Mouse (Mus musculus): ENCODE data around the gene Kmt5b. TPM values are rescaled to one million over a fixed set of nuclear protein-coding genes. Genes with fewer than 3 reads are reported as not detected.

Gene Kmt5b
- polyA plus RNA-seq, 1 experiment from 2014 or later = 24.4 TPM

DNA sequence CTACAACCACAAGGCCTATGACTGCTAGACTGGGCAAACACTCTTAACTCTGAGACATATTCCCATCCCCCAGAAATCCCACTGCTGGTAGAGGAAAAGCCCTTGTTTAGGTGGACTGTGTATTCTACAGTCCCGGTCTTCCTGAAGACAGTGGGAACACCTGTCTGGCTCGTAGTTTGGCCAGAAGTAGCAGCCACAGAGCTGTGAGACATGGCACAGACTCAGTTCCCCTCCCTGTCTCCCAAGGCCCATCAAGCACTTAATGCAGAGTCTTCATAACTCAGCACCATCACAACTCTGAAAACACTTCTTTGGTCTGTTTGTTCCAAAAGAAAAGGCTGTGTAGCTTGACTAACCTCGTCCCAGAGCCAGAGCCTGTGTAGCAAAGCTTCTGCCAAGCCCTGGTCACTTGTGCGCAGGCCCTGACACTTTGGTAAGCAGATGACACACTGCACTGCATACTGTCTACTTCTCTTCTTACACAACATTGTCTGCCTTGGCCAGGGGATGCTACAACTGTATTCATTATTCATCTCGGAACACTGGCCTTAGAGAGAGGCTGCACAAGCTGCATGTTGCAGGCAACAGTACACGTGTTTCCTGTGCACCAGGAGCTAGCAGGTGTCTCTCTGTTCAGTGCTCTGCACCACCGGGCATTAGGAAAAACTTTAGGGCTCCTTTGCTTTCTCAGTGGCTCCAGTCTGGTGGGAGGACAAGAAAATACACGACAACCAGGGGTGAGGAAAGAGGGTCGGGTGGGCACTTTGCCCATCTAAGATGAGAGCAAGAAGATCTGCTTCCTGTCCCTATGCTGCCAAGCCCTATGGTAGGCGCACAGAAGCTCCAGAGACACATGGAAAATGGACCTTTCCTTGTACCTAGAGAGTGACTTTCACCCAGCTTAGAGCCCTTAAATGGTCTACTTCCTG, 79.7 kb downstream of the Kmt5b start:
- Histone ChIP-seq H3K27ac (no peak overlapping the region), H3K4me1 (peaks cover 19% of the 10 kb centered on the region), H3K27me3 (replicated peaks) (no peaks in the 10 kb centered on the region), H3K4me2 (no peak overlapping the region), H3K36me3 (no peaks in the 10 kb centered on the region), H3K4me3 (replicated peaks) (no peak overlapping the region), H3K9me3 (no peaks in the 10 kb centered on the region), H3K9ac (no peak overlapping the region)
- ATAC-seq (ENCODE audit: insufficient read depth, low FRiP score, low read depth) = no peak
- 82% methylated on average over 10 of the region's 10 CpGs for WGBS

DNA sequence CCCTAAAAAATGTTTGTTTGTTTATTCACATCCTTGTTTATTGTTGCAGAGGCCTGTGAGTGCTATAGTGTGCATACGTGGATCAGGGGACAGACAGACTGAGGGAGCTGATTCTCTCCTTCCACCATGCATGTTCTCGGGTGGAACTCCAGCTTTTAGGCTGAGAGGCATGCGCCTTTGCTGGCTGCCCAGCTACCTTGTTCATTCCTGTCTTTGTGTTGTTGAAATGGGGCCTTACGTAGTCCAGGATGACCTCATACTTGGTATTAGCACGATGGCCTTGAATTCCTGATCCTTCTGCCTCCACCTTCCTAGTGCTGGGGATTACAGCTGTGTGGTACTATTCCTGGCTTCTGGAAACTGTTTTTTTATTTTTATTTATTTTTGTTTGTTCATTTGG, 80.5 kb downstream of the Kmt5b start:
- Histone ChIP-seq H3K27ac (no peak overlapping the region), H3K27me3 (replicated peaks) (no peaks in the 10 kb centered on the region), H3K4me1 (peaks cover 16% of the 10 kb centered on the region), H3K4me3 (replicated peaks) (no peak overlapping the region), H3K9me3 (no peaks in the 10 kb centered on the region), H3K9ac (no peak overlapping the region), H3K36me3 (no peaks in the 10 kb centered on the region), H3K4me2 (no peak overlapping the region)
- WGBS = 79% methylated on average over 5 of the region's 5 CpGs
- ATAC-seq (ENCODE audit: insufficient read depth, low FRiP score, low read depth) = no peak

DNA sequence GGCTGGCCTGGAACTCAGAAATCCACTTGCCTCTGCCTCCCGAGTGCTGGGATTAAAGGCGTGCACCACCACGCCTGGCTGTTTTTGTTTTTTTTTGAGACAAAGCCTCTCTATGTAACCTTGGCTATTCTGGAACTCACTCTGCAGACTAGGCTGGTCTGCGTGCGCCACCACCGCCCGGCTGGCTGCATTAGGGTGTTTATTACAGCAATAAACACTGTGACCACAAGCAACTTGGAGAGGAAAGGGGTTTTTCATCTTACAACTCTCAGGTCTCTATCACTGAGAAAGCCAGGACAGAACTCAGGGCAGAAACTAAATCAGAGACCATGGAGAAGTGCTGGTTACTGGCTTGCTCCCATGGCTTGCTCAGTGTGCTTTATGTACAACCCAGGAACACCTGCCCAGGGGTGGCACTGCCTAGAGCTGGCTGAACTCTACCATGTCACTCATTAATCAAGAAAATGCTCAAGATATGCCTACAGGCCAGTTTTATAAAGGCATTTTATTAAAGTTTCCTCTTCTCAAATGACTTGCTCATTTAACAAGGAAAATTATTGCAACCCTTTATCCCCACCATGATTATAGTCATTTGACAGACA, 81.1 kb downstream of the Kmt5b start:
- WGBS = 74% methylated on average over 7 of the region's 7 CpGs
- no peaks in the 10 kb centered on the region for H3K36me3 ChIP-seq
- H3K4me1 ChIP-seq = peaks cover 16% of the 10 kb centered on the region
- no peak for ATAC-seq (ENCODE audit: insufficient read depth, low FRiP score, low read depth)
- no peaks in the 10 kb centered on the region for H3K27me3 ChIP-seq (replicated peaks)
- H3K4me2 ChIP-seq = no peak overlapping the region
- no peaks in the 10 kb centered on the region for H3K9me3 ChIP-seq
- no peak overlapping the region for H3K4me3 ChIP-seq (replicated peaks)
- no peak overlapping the region for H3K9ac ChIP-seq
- no peak overlapping the region for H3K27ac ChIP-seq

DNA sequence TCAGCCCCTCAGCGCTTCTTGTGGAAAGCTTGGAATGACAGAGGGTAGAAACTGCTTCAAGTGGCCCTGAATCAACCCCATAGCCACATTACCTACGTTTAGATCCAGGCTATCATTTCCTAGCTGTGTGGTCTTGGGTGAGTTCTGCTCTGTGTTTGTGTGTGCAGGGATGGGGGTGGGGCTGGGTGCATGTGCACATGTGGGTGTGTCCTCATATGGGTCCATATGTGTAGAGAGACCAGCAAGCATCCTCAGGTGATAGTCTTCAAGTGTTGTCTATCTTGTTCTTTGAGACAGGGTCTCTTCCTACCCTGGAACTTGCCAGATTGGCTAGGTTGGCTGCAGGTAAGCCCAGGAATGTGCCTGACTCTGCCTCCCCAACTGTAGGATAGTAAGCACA, 82.0 kb downstream of the Kmt5b start:
- H3K36me3 ChIP-seq = no peaks in the 10 kb centered on the region
- H3K27ac ChIP-seq = peak overlapping the region; percentile 21; the same call in 1 of the 2 replicates
- H3K4me1 ChIP-seq = peaks cover 16% of the 10 kb centered on the region
- no peak overlapping the region for H3K9ac ChIP-seq
- WGBS = 73% methylated on average over 2 of the region's 2 CpGs
- H3K4me2 ChIP-seq = no peak overlapping the region
- H3K9me3 ChIP-seq = no peaks in the 10 kb centered on the region
- H3K4me3 ChIP-seq (replicated peaks) = no peak overlapping the region
- H3K27me3 ChIP-seq (replicated peaks) = no peaks in the 10 kb centered on the region
- ATAC-seq (ENCODE audit: insufficient read depth, low FRiP score, low read depth) = no peak

DNA sequence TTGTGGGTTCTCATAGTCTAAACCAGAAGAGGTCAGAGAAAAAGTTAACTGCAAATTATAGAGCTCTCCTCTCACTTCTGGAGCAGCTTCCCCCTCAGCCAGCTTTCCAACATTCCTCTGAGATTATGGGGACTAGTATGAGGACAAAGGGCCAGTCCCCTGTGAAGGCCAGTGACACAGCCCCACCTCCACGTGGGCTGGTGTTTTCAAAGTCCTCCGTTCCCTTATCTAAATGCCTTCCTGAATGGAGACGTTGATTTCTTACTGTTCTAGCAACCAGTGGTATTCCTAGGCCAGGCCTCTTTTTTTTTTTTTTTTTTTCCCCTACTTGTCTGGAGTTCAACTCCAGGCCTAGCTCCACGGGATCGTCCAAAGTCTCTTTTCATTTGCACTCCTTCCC, 82.9 kb downstream of the Kmt5b start:
- no peak for ATAC-seq (ENCODE audit: insufficient read depth, low FRiP score, low read depth)
- H3K27ac ChIP-seq = peak overlapping the region; percentile 99
- H3K9ac ChIP-seq = no peak overlapping the region
- H3K4me2 ChIP-seq = no peak overlapping the region
- no peaks in the 10 kb centered on the region for H3K36me3 ChIP-seq
- H3K4me1 ChIP-seq = peaks cover 19% of the 10 kb centered on the region
- H3K4me3 ChIP-seq (replicated peaks) = no peak overlapping the region
- H3K27me3 ChIP-seq (replicated peaks) = no peaks in the 10 kb centered on the region
- 33% methylated on average over 5 of the region's 5 CpGs for WGBS
- H3K9me3 ChIP-seq = no peaks in the 10 kb centered on the region

DNA sequence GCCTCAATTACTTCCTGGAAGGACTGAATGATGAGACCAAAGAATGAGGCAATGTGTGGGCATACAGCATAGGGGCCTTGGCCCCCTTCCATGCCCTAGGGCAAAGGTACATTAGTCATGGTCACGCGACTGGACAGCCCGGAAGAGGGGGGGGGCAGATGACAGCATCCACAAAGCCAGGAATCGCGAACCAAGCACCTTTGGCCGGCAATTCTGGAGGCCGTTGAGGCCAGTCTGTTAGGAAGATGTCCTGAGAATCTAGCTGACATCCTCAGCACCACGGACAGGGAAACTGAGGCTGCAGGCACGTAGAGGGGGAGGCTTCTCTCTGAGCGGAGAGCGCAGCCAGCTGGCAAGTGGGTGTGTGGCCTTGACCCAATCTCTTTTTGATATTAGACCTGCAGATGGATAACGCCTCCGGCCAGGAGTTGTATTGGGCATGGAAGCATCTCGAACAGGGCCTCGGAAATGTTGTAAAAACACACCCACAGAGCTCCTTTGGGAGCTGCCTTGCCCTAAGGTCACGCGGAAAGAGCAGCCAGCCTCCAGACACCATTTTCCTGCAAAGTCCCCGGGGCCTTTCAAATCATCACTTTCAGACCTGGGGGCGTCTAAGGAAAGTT, 83.7 kb downstream of the Kmt5b start:
- no peak for ATAC-seq (ENCODE audit: insufficient read depth, low FRiP score, low read depth)
- Histone ChIP-seq H3K27me3 (replicated peaks) (no peaks in the 10 kb centered on the region), H3K36me3 (no peaks in the 10 kb centered on the region), H3K9me3 (no peaks in the 10 kb centered on the region), H3K4me1 (peaks cover 27% of the 10 kb centered on the region), H3K4me3 (replicated peaks) (peak overlapping the region; percentile 90), H3K4me2 (peak overlapping the region; percentile 89), H3K27ac (peak overlapping the region; percentile 99), H3K9ac (peak overlapping the region; percentile 29; the same call in 1 of the 2 replicates)
- 5% methylated on average over 19 of the region's 19 CpGs for WGBS

DNA sequence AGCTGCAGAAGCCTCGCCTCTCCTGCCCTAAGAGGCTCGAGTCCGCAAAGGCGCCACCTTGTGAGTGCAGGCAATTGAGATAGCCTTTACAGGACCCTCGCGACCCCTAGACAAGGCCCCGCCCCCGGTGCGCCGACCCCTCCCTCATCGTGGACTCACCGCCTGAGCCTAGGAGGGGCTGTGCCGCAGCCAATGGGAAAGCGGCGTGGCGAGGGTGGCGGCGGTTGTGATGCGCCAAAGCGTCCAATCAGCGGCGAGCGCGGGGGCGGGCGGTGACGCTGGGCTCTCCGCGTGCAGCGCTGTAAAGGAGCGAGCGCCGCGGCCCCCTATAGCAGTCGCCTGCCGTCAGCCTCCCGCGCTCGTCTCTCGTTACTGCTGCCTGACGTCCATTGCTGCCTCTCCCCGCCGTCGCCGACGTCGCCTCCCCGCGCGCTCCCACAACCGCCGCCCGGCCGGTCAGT, 84.3 kb downstream of the Kmt5b start, which contains the start of gene Chka:
Gene Chka (plus strand): TSS at position 272 of the 461 bp plus-strand sequence.
- WGBS = 0% methylated on average over 47 of the region's 54 CpGs
- ATAC-seq (ENCODE audit: insufficient read depth, low FRiP score, low read depth) = peak; percentile 97

DNA sequence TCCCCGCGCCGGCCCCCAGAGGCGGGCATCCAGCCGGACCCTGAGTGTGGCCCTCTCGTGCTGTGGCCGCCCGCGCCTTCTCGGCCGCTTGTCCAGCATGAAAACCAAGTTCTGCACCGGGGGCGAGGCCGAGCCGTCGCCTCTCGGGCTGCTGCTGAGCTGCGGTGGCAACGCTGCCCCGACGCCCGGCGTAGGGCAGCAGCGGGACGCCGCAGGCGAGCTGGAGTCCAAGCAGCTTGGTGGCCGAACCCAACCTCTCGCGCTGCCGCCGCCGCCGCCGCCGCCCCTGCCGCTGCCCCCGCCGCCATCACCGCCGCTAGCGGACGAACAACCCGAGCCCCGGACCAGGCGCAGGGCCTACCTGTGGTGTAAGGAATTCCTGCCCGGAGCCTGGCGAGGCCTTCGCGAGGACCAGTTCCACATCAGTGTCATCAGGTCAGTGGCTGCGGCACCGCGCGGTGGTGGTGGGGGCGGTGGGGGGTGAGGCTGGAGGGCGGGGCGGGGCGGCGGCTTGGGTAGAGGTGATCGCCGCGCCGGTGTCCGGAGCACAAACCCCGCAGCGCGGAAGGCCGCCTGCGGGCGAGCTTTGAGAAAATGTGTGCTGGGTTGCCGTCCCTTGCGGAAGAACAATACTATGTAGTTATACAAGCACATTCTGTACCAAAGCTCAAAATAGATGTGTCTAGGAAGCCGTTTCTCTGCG, 84.9 kb downstream of the Kmt5b start:
- Histone ChIP-seq H3K4me2 (peak overlapping the region; percentile 89), H3K4me1 (peaks cover 27% of the 10 kb centered on the region), H3K27ac (peak overlapping the region; percentile 99), H3K27me3 (replicated peaks) (no peaks in the 10 kb centered on the region), H3K36me3 (no peaks in the 10 kb centered on the region), H3K9me3 (no peaks in the 10 kb centered on the region), H3K4me3 (replicated peaks) (peak overlapping the region; percentile 90), H3K9ac (peak overlapping the region; percentile 84)
- ATAC-seq (ENCODE audit: insufficient read depth, low FRiP score, low read depth) = peak; percentile 6; the same call in 1 of the 2 replicates
- under 1% methylated on average over 64 of the region's 74 CpGs for WGBS

More for the DNA sequence above, 84.3 kb downstream of the Kmt5b start, which contains the start of gene Chka:
- Histone ChIP-seq H3K4me3 (replicated peaks) (peak within 1 kb of the TSS; percentile 90), H3K9me3 (no peaks in the 10 kb centered on the region), H3K27ac (peak within 1 kb of the TSS; percentile 99), H3K4me1 (peaks cover 27% of the 10 kb centered on the region), H3K9ac (peak within 1 kb of the TSS; percentile 84), H3K4me2 (peak within 1 kb of the TSS; percentile 89), H3K27me3 (replicated peaks) (no peaks in the 10 kb centered on the region), H3K36me3 (no peaks in the 10 kb centered on the region)

DNA sequence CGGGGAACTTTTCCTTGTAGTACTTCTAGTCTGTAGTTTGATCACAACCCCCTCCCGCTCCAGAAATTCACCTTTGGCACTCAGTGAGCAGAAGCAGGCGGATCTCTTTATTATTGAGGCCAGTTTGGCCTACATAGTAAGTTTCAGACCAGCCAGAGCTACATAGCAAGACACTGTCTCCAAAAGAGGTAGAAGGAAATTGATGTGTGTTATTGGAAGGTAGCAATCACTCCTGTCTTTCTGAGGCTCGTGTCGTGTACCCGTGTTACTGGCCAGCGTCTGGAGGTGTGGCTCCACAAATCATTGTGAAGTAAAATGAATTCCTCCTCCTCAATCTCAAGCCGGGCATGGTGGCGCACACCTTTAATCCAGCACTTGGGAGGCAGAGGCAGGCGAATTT, 85.9 kb downstream of the Kmt5b start:
- Histone ChIP-seq H3K4me2 (peak overlapping the region; percentile 89), H3K9me3 (no peaks in the 10 kb centered on the region), H3K4me3 (replicated peaks) (peak overlapping the region; percentile 90), H3K27ac (no peak overlapping the region), H3K4me1 (peaks cover 27% of the 10 kb centered on the region), H3K27me3 (replicated peaks) (no peaks in the 10 kb centered on the region), H3K9ac (no peak overlapping the region), H3K36me3 (no peaks in the 10 kb centered on the region)
- no peak for ATAC-seq (ENCODE audit: insufficient read depth, low FRiP score, low read depth)
- WGBS = 83% methylated on average over 10 of the region's 10 CpGs

DNA sequence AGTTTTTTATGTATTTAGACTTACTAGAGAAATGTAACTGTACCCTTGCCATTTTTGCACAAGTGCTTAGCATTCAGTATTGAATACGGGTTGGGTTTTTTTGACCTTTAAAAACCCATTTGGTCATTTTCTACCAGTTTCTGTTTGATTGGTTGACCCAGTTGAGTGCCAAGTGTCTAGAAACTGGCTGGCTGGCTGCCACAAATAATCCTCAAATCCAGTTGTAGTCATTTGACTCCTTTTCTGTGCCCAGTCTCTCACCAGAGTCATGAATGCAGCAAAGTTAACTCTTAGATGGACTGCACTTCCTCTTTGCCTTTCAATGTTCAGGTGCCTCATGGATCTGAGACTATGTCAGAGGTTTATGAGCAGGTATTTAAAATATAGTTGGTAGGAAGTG, 86.7 kb downstream of the Kmt5b start:
- Histone ChIP-seq H3K4me2 (0 out of 2 replicates have a peak overlapping the region, but pooled peaks have one; percentile 1), H3K36me3 (no peaks in the 10 kb centered on the region), H3K9ac (no peak overlapping the region), H3K27ac (no peak overlapping the region), H3K4me1 (peaks cover 26% of the 10 kb centered on the region), H3K9me3 (no peaks in the 10 kb centered on the region), H3K27me3 (replicated peaks) (no peaks in the 10 kb centered on the region), H3K4me3 (replicated peaks) (no peak overlapping the region)
- 80% methylated on average over 1 of the region's 1 CpGs for WGBS
- ATAC-seq (ENCODE audit: insufficient read depth, low FRiP score, low read depth) = no peak

DNA sequence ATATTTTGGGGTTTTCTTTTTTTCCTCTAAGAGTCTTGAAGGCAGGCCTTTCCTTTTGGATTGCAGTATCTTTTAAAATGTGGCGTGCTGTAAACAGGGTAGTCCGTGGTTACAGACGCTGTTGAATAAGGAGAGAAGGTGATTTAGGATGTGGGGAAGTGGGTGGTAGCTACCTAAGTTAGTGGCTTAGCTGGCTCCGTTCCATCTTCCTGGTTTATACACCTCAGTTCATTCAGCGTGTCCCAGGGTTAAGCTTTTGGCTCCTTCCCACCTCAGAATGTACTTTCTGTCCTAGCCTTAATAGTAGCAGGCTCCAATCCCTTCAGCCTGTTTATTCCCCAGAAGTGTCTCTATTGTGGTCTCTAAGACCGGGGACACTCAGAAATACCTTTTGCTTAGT, 87.9 kb downstream of the Kmt5b start:
- 57% methylated on average over 6 of the region's 6 CpGs for WGBS
- Histone ChIP-seq H3K9me3 (no peaks in the 10 kb centered on the region), H3K27ac (0 out of 2 replicates have a peak overlapping the region, but pooled peaks have one; percentile 11), H3K36me3 (no peaks in the 10 kb centered on the region), H3K4me2 (0 out of 2 replicates have a peak overlapping the region, but pooled peaks have one; percentile 15), H3K27me3 (replicated peaks) (no peaks in the 10 kb centered on the region), H3K4me3 (replicated peaks) (no peak overlapping the region), H3K4me1 (peaks cover 22% of the 10 kb centered on the region), H3K9ac (no peak overlapping the region)
- ATAC-seq (ENCODE audit: insufficient read depth, low FRiP score, low read depth) = no peak
